Mouse (Mus musculus) E14TG2a.4 (cell line): ENCODE data around the gene Cntrob.

Experiments used
- CTCF ChIP-seq: conservative IDR thresholded peaks from 2 replicates; pipeline ENCODE4 v1.5.1; 2014; ENCODE audit warnings: low read length
- NANOG ChIP-seq: IDR thresholded peaks from 2 replicates; pipeline ENCODE4 v1.6.1; 2014; ENCODE audit warnings: borderline replicate concordance, low read length, mixed read lengths

DNA sequence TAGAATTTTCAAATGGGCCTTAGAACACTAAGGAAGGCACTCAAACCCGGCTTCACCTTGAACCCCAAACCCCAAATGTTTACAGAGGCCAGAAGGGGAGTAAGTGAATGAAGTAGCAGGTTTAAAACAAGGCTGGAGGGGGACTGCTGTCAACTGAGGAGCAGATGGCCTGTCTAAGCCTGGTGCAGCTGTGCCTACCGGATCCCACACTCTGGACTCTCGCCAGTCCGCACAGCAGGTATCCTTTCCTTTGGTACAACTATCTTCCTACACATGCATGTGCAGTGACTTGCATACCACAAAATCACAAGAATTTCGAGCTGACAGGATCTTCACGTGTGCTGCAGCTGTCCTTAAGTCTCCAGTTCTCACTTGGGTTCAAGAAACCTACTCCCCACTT, 1.6 kb downstream of the Cntrob start:
- TF ChIP-seq CTCF (no peak), NANOG (no peak)
